ENCODE assay signal across 7 mouse cellular contexts in the genomic region with DNA sequence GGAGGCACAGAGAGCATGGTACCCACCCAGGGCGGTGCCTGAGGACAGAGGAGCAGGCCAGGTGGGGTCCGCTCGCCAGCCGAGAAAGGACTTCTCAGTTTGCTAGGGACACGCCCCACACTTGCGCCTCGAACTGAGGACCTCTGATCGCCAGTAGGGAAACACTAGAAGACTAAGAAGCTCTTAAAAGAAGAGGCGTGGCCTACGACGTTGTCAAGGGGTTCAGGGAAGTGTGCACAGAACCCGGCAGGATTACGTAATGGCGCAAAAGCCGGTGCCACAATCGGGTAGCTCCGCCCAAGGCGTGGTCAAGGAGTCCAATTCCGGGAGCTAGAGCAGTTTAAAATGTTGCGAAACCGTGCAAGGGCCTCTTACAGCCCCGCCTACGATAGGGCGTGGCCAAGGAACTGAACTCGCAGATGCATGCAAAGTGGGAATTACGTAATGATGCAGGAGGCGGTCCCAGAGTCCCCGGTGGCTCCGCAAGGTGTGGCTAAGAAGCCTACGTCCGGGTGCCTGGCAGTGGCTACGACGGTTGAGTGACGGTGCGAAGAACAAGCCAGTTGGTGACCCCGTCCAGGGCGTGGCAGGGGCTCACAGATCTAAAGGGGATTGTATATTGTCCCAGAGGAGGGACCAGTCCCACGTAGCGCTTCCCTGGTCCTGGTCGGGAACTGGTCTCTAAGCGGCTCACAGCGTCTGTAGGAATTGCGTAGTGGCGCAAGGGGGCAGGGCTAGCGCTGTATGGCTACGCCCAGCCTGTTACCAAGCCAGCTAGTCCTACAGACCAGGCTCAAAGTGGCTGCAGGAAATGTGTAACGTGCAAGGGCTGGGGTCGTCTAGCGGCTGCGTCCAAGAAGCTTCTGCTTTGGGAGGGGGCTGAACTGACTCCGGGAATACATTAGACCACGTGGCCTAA. TPM values are rescaled to one million over a fixed set of nuclear protein-coding genes. Genes with fewer than 3 reads are reported as not detected.
DNase-seq lines count a peak whose midpoint lies in the region; ATAC-seq lines count a peak whose summit lies in the region.

A gene (plus strand): TSS at position 482 of the 919 bp plus-strand sequence.

- no peaks in the 10 kb centered on the region for H3K36me3 ChIP-seq in embryonic facial prominence, embryonic 12.5 days
- H3K36me3 ChIP-seq in limb, embryonic 11.5 days (ENCODE audit: control insufficient read depth, insufficient read depth, low read length) = no peaks in the 10 kb centered on the region
- no peaks in the 10 kb centered on the region for H3K36me3 ChIP-seq in midbrain, embryonic 14.5 days (ENCODE audit: control insufficient read depth, insufficient read depth, low read length)

- peak within 1 kb of the TSS; percentile 58 for H3K4me3 ChIP-seq in embryonic facial prominence, embryonic 12.5 days
- peak within 1 kb of the TSS; percentile 53 for H3K4me3 ChIP-seq in limb, embryonic 11.5 days (ENCODE audit: low read depth, low read length)
- H3K4me3 ChIP-seq in midbrain, embryonic 14.5 days (replicated peaks; ENCODE audit: low read depth, low read length) = peak within 1 kb of the TSS; percentile 58

- no peaks in the 10 kb centered on the region for H3K9me3 ChIP-seq in embryonic facial prominence, embryonic 12.5 days
- no peaks in the 10 kb centered on the region for H3K9me3 ChIP-seq in limb, embryonic 11.5 days (ENCODE audit: control insufficient read depth, low read length)
- no peaks in the 10 kb centered on the region for H3K9me3 ChIP-seq in midbrain, embryonic 14.5 days (ENCODE audit: control insufficient read depth, low read length)

- H3K4me2 ChIP-seq in embryonic facial prominence, embryonic 12.5 days (replicated peaks) = peak within 1 kb of the TSS; percentile 77
- H3K4me2 ChIP-seq in limb, embryonic 11.5 days (ENCODE audit: low read depth, severe bottlenecking) = peak within 1 kb of the TSS; percentile 75
- peak within 1 kb of the TSS; percentile 71 for H3K4me2 ChIP-seq in midbrain, embryonic 14.5 days (ENCODE audit: low read length)

- no peaks in the 10 kb centered on the region for H3K27me3 ChIP-seq in embryonic facial prominence, embryonic 12.5 days
- no peaks in the 10 kb centered on the region for H3K27me3 ChIP-seq in limb, embryonic 11.5 days (ENCODE audit: control insufficient read depth, insufficient read depth, low read length)
- no peaks in the 10 kb centered on the region for H3K27me3 ChIP-seq in midbrain, embryonic 14.5 days (ENCODE audit: control insufficient read depth, insufficient read depth, low read length)

- H3K4me1 ChIP-seq in embryonic facial prominence, embryonic 12.5 days = peaks cover 29% of the 10 kb centered on the region
- H3K4me1 ChIP-seq in limb, embryonic 11.5 days (ENCODE audit: control insufficient read depth, insufficient read depth, low read length) = peaks cover 10% of the 10 kb centered on the region; the same call in 1 of the 2 replicates
- peaks cover 14% of the 10 kb centered on the region for H3K4me1 ChIP-seq in midbrain, embryonic 14.5 days (ENCODE audit: control insufficient read depth, insufficient read depth, low read length)

- WGBS in embryonic facial prominence, embryonic 12.5 days = under 1% methylated on average over 52 of the region's 52 CpGs
- under 1% methylated on average over 52 of the region's 52 CpGs for WGBS in limb, embryonic 11.5 days
- under 1% methylated on average over 52 of the region's 52 CpGs for WGBS in midbrain, embryonic 14.5 days

- H3K27ac ChIP-seq in embryonic facial prominence, embryonic 12.5 days = peak within 1 kb of the TSS; percentile 97
- peak within 1 kb of the TSS; percentile 81 for H3K27ac ChIP-seq in limb, embryonic 11.5 days (replicated peaks; ENCODE audit: low read depth, low read length)
- peak within 1 kb of the TSS; percentile 96 for H3K27ac ChIP-seq in midbrain, embryonic 14.5 days (replicated peaks; ENCODE audit: low read depth, low read length)

- DNase-seq in adrenal gland, postnatal 25 days = peak; percentile 94
- peak; percentile 100 for DNase-seq in heart, adult 11 months
- peak; percentile 99 for DNase-seq in kidney, adult 18-20 months
- DNase-seq in limb, embryonic 11.5 days (ENCODE audit: low spot score) = peak; percentile 99
- DNase-seq in midbrain, embryonic 14.5 days = peak; percentile 100
- peak; percentile 98 for DNase-seq in spleen, adult 18-20 months

- ATAC-seq in embryonic facial prominence, embryonic 12.5 days (ENCODE audit: insufficient number of reproducible peaks, insufficient read depth, low FRiP score, low TSS enrichment) = peak; percentile 87
- peak; percentile 90 for ATAC-seq in limb, embryonic 11.5 days (ENCODE audit: insufficient number of reproducible peaks, low FRiP score, low TSS enrichment, low read depth)
- ATAC-seq in midbrain, embryonic 14.5 days (ENCODE audit: low FRiP score, low TSS enrichment) = peak; percentile 91

- H3K9ac ChIP-seq in embryonic facial prominence, embryonic 12.5 days = peak within 1 kb of the TSS; percentile 74
- H3K9ac ChIP-seq in limb, embryonic 11.5 days (ENCODE audit: low read length) = peak within 1 kb of the TSS; percentile 70
- H3K9ac ChIP-seq in midbrain, embryonic 14.5 days (replicated peaks; ENCODE audit: low read length) = peak within 1 kb of the TSS; percentile 67

RNA-seq across cellular contexts. Expression of the gene that starts here (rescaled TPM):
- total RNA-seq in adrenal gland, postnatal 25 days (2021) = 54.5 and 61.8 TPM in 2 replicates
- polyA plus RNA-seq in embryonic facial prominence, embryonic 12.5 days (2016; fragmentation: Nextera tagmentation; extraction: Ambion mirVana) = 49.8 and 51.9 TPM in 2 replicates
- 27.8 and 28.5 TPM in 2 replicates for polyA plus RNA-seq in limb, embryonic 11.5 days (2014; fragmentation: Nextera tagmentation; extraction: Ambion mirVana)
- polyA plus RNA-seq in midbrain, embryonic 14.5 days (2014; fragmentation: Nextera tagmentation; extraction: Ambion mirVana) = 58.0 and 81.5 TPM in 2 replicates

Comparison
In these comparisons a context has a peak if more than half of its experiments do, and no peak if none do; other contexts are left out.
1. Peak in every context shown above with its lines: DNase-seq, ATAC-seq, H3K4me3 ChIP-seq and H3K27ac ChIP-seq.